22 mouse cellular contexts compared by ENCODE assay signal in the genomic region with DNA sequence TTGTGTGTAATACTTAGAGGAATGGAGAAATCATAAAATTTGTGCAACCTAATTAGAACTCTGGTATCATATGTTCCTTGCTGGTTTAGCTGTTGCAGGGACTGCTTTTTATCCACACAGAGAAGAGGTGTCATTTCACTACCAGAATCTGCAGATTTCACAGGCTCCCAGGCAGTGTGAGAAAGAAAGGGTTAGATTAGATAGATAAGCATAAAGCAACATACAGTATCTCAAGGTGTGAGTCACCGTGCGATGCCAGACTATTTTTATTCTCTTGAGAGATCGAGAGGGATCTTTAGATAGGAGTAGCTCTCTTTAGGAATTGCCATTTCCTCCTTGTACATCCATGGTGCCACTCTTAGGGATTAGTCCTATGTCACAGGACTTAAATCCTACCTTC. TPM values are rescaled to one million over a fixed set of nuclear protein-coding genes. Genes with fewer than 3 reads are reported as not detected.
"Had no signal": no experiment of that assay in that cellular context is flagged by ENCODE, and none has a peak within 500 bp of the region (broad histone marks: within the 10 kb centered on the region; RNA-seq: fewer than 3 reads in every experiment).

No protein-coding gene starts in this region.

- H3K4me3 ChIP-seq: kidney, embryonic 15.5 days; limb, embryonic 12.5 days; limb, embryonic 15.5 days; midbrain, embryonic 12.5 days; midbrain, embryonic 15.5 days; neural tube, embryonic 12.5 days; neural tube, embryonic 15.5 days had no signal

- H3K27ac ChIP-seq: kidney, embryonic 15.5 days; limb, embryonic 12.5 days; limb, embryonic 15.5 days; liver, embryonic 14.5 days; macrophage; midbrain, embryonic 12.5 days; midbrain, embryonic 15.5 days; neural tube, embryonic 12.5 days; neural tube, embryonic 15.5 days had no signal

- H3K4me1 ChIP-seq: kidney, embryonic 15.5 days; limb, embryonic 12.5 days; limb, embryonic 15.5 days; midbrain, embryonic 12.5 days; midbrain, embryonic 15.5 days; neural tube, embryonic 12.5 days; neural tube, embryonic 15.5 days had no signal

- H3K9ac ChIP-seq: kidney, embryonic 15.5 days; limb, embryonic 12.5 days; limb, embryonic 15.5 days; liver, embryonic 14.5 days; liver, postnatal 0 days; lung, embryonic 14.5 days; midbrain, embryonic 12.5 days; midbrain, embryonic 15.5 days; neural tube, embryonic 12.5 days; neural tube, embryonic 15.5 days had no signal

- ATAC-seq: liver, postnatal 0 days; lung, postnatal 0 days; midbrain, embryonic 15.5 days had no signal

- H3K27me3 ChIP-seq: kidney, embryonic 15.5 days; limb, embryonic 12.5 days; limb, embryonic 15.5 days; midbrain, embryonic 12.5 days; midbrain, embryonic 15.5 days; neural tube, embryonic 12.5 days; neural tube, embryonic 15.5 days had no signal

- H3K36me3 ChIP-seq: kidney, embryonic 15.5 days; limb, embryonic 12.5 days; limb, embryonic 15.5 days; midbrain, embryonic 12.5 days; midbrain, embryonic 15.5 days; neural tube, embryonic 12.5 days; neural tube, embryonic 15.5 days had no signal

- H3K9me3 ChIP-seq: kidney, embryonic 15.5 days; limb, embryonic 12.5 days; limb, embryonic 15.5 days; midbrain, embryonic 12.5 days; midbrain, embryonic 15.5 days; neural tube, embryonic 12.5 days; neural tube, embryonic 15.5 days had no signal

- DNase-seq: kidney, adult 8-10 months; kidney, postnatal 10 days; kidney, postnatal 36 days; left cerebral cortex, postnatal 4 days; liver, postnatal 0 days; lung, embryonic 14.5 days; thymus, adult 18-20 months; thymus, postnatal 4 days had no signal

- H3K4me2 ChIP-seq: kidney, embryonic 15.5 days; limb, embryonic 12.5 days; limb, embryonic 15.5 days; liver, embryonic 11.5 days; lung, embryonic 14.5 days; midbrain, embryonic 12.5 days; midbrain, embryonic 15.5 days; neural tube, embryonic 12.5 days; neural tube, embryonic 15.5 days had no signal

RNA-seq across cellular contexts. Expression of gene Kcna4, which starts 14.3 kb away (rescaled TPM):
- total RNA-seq: megakaryocyte, adult 5-6 weeks had no signal
- polyA plus RNA-seq: liver, embryonic 11.5 days; macrophage; small intestine, adult 2 months; spleen, adult 2 months had no signal
